1 mouse cellular context compared by ENCODE assay signal in genomic region chr6:48727761-48728160, GRCm38 (mm10).
TF ChIP-seq lines count a peak whose summit lies in the region.

No protein-coding gene starts in this region.

TF ChIP-seq in CH12.LX, 34 proteins besides CTCF, POLR2A, EP300 and RAD21:
- TF ChIP-seq HCFC1 (IDR thresholded peaks at IDR 0.05; ENCODE audit: low read depth, low read length) = no peak
- TF ChIP-seq JUN (IDR thresholded peaks at IDR 0.05; ENCODE audit: insufficient read depth, low read depth, low read length) = no peak
- TF ChIP-seq ELF1 (IDR thresholded peaks at IDR 0.05; ENCODE audit: low read depth, low read length) = peak; percentile 43
- TF ChIP-seq NRF1 (IDR thresholded peaks at IDR 0.05; ENCODE audit: low read depth, low read length) = no peak
- no peak for TF ChIP-seq TCF12 (IDR thresholded peaks at IDR 0.05; ENCODE audit: low read depth, low read length)
- no peak for TF ChIP-seq MYC (IDR thresholded peaks at IDR 0.05; ENCODE audit: low read depth, low read length)
